Mouse (Mus musculus): Measurements from ENCODE around the gene Hps4.

- TF ChIP-seq CHD2 (IDR thresholded peaks at IDR 0.05; ENCODE audit: low read depth, low read length): no peak
- no peak for TF ChIP-seq ZC3H11A (IDR thresholded peaks at IDR 0.05; ENCODE audit: borderline replicate concordance, low read depth, low read length)
- no peak for TF ChIP-seq ZNF384 (IDR thresholded peaks at IDR 0.05; ENCODE audit: low read depth, low read length)
These were observed 13.4 kb downstream of the Hps4 start for GRCm38 (mm10) chr5:112356322-112356721.

Measured in ES-E14 (cell line).